Mouse (Mus musculus) small intestine, adult 2 months (tissue): ENCODE measurements at regions not wholly inside any gene's neighbourhood (a gene's known extent, or its start where the extent isn't known, plus 50 kb on each side); places are given as distances from the start of the nearest gene placed in this dataset.

Source experiments
- CTCF ChIP-seq: fragments of 200-500 bp; IDR thresholded peaks from 2 replicates; pipeline ENCODE4 v1.5.1; 2012; ENCODE audit warnings: low read depth, mild to moderate bottlenecking, control low read depth, inconsistent platforms, low read length, moderate library complexity, mixed read lengths; ENCODE audit not compliant: insufficient replicate concordance, insufficient read length; ENCODE audit errors: extremely low read depth
- POLR2A ChIP-seq: fragments of 200-500 bp; IDR thresholded peaks from 2 replicates; pipeline ENCODE4 v1.6.1; 2012; ENCODE audit warnings: low read depth, mild to moderate bottlenecking, control low read depth, inconsistent platforms, low read length, moderate library complexity

- TF ChIP-seq POLR2A (no peak), CTCF (no peak)
Measured at GRCm38 (mm10) chr14:99515474-99515873, 217.0 kb downstream of the Klf5 start.
